Mouse (Mus musculus) bone marrow, adult 2 months (tissue): ENCODE data around the gene Bdh2. TPM values are rescaled to one million over a fixed set of nuclear protein-coding genes. Genes with fewer than 3 reads are reported as not detected.

Experiments used
- H3K27ac ChIP-seq: fragments of 200-500 bp; 2 replicates; pipeline ENCODE4 v1.5.1; 2012; ENCODE audit warnings: low read depth, mild to moderate bottlenecking, control low read depth, inconsistent platforms, low read length; ENCODE audit not compliant: control insufficient read depth, poor library complexity, insufficient read depth
- H3K4me1 ChIP-seq: fragments of 200-500 bp; 2 replicates; pipeline ENCODE4 v1.6.1; 2011; ENCODE audit warnings: low read length; ENCODE audit not compliant: control insufficient read depth, insufficient read depth
- H3K4me3 ChIP-seq: fragments of 200-500 bp; replicated peaks from 2 replicates; pipeline ENCODE3; 2011; ENCODE audit warnings: mild to moderate bottlenecking, low read depth, low read length, control low read depth; ENCODE audit not compliant: control insufficient read depth
- CTCF ChIP-seq: fragments of 200-500 bp; IDR thresholded peaks from 2 replicates; pipeline ENCODE4 v1.5.1; 2011; ENCODE audit warnings: low read length, control low read depth; ENCODE audit not compliant: control insufficient read depth, insufficient read depth
- POLR2A ChIP-seq: fragments of 200-500 bp; IDR thresholded peaks from 2 replicates; pipeline ENCODE4 v1.6.1; 2011; ENCODE audit warnings: low read depth, mild to moderate bottlenecking, control low read depth, low read length, borderline replicate concordance; ENCODE audit not compliant: control insufficient read depth
- WGBS: fragments of 180-500 bp; shearing (Covaris S2); methylation state at CpG from one replicate; pipeline ENCODE4 v1.1.7; 2018; 5-methylcytosine and 5-hydroxymethylcytosine counted together
- polyA plus RNA-seq: library from polyadenylated mRNA; stranded (reverse); fragments of >200 nt; gene quantifications from 2 replicates; pipeline ENCODE4 v1.2.4, GENCODE M21; 2011; ENCODE audit warnings: low replicate concordance; ENCODE audit not compliant: missing spikeins, insufficient read depth, insufficient read length

Bdh2 gene
- polyA plus RNA-seq, 1 experiment = 2.2 TPM

DNA sequence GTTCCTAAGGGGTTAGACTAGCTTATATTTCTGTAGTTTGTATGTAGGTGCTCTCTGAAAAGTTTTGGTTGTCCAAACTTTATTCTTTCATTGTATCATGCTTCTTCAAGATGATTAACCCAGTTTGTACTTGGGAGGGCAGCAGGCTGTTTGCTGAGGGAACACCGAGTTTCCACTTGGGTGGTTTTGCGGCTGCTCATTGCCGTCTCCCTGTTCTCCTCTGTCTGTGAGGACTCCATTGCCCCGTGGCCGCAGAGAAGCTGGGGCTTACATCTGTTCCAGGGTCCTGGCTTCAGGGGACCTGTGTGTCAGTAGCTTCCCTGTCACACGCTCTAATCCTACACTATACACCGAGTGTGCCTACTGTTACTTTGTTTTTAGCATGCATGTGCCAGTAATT lies 20.8 kb upstream of the Bdh2 start:
- WGBS = 96% methylated on average over 7 of the region's 7 CpGs
- H3K27ac ChIP-seq = no peak overlapping the region
- TF ChIP-seq POLR2A (no peak), CTCF (no peak)
- H3K4me3 ChIP-seq = no peak overlapping the region
- H3K4me1 ChIP-seq = no peaks in the 10 kb centered on the region

DNA sequence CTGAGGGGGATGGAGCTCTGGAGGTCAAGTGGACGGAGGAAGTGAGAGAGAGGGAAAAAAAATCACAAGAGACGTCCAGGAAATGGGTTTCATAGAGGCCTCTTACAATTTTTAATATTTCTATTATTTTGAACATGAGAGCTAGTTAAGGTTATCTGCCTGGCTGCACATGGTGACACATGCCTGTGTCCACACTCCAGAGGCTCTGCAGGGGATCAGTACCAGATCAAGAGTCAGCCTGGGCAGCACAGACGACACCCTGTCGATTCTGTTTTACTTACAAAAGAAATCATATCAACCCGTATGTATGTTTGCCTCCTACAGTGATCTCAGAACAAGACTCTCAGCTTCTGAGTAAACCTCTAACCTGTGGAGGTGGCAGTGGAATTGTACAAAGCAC lies 12.4 kb upstream of the Bdh2 start:
- Histone ChIP-seq H3K4me3 (no peak overlapping the region), H3K4me1 (no peaks in the 10 kb centered on the region), H3K27ac (no peak overlapping the region)
- no peak for TF ChIP-seq POLR2A
- no peak for TF ChIP-seq CTCF
- 92% methylated on average over 5 of the region's 5 CpGs for WGBS

DNA sequence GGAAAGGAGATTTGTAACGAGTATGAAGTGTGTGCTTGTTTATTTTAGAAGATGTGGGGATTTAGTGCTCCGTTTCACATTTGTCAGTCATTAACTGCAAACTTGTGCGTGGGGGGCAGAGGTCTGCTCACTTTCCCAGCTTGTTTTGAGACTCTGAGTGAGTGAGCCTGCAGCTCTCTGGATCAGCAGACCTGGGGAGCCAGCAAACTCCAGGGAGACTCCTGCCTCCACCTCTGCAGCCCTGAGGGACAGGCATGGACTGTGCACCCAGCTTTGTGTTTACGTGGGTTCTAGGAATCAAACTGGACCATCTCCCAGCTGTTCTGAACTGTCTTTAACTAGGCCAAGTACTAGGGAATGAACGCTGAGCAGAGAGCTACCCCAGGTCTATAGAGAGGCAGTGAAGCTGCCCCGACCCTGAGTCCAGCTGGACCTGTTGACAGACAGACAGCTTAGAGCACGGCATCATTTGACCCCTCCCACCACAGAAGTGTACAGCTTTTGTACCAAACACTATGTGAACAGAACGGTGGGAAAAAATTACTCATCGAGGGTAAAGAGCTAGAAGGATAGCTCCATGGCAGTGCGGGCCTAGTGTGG lies 11.5 kb upstream of the Bdh2 start:
- no peak for TF ChIP-seq CTCF
- Histone ChIP-seq H3K4me1 (no peaks in the 10 kb centered on the region), H3K27ac (no peak overlapping the region), H3K4me3 (no peak overlapping the region)
- 97% methylated on average over 10 of the region's 10 CpGs for WGBS

DNA sequence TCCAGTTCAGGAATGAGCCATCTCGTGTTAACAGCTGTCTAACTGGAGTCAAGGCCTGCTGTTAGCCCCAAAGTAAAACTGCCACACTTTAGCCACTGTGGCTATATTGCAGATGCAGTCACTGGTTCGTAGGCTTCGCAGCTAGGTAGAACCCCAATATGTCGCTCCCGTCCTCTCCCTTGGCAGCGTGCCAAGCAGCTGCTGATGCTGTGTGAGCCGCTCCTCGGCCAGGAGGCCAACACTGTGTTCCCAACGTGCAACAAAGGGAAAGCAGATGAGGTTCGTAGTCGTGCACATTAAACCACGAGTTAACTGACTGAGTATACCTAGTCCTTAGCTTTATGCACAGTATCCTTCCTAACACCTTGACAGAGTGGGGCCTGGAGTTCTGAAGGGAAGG lies 8.4 kb upstream of the Bdh2 start:
- whole genome bisulfite sequencing = 88% methylated on average over 12 of the region's 12 CpGs
- Histone ChIP-seq H3K4me3 (no peak overlapping the region), H3K27ac (no peak overlapping the region), H3K4me1 (no peaks in the 10 kb centered on the region)
- no peak for TF ChIP-seq CTCF
- no peak for TF ChIP-seq POLR2A

DNA sequence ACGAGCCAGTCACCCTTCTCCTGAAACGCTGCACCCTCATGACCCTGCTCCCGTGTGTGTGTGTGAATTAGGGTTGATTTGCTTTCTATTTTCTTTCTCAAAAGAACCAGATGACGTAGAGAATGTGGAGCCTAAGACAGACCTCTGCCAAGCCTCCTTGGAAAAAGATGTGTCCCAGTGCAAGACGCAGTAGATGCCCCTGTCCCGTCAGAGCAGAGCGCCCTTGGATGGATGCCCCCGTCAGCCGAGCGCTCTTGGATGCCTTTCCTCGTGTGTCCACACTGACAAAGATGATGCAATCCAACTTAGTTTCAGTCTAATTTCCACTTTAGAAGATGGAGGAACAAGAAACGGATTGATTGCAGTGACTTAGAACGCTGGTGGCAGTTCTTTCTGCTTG lies 8.0 kb upstream of the Bdh2 start:
- Histone ChIP-seq H3K4me3 (no peak overlapping the region), H3K27ac (no peak overlapping the region), H3K4me1 (no peaks in the 10 kb centered on the region)
- TF ChIP-seq POLR2A (no peak), CTCF (no peak)
- WGBS = 76% methylated on average over 13 of the region's 13 CpGs

DNA sequence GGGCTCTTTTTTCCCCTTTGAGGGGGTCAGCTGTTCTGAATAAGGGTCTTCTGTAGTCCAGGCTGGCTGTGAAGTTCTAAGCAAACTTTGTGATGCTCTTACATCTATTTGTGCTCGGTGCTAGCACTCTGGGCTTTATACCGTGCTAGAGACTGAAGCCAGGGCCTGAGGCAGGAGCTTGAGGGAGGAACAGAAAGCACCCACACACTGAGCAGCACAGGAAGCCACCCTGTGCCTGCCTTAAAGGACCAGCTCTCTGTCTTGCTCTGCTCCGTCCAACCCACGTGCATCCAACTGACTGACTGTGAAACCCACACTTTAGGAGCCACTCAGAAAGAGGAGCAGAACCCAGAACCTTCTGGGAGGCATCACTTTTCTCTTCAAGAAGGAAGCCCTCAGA lies 861 bp upstream of the Bdh2 start:
- no peak for TF ChIP-seq CTCF
- TF ChIP-seq POLR2A = no peak
- WGBS = 24% methylated on average over 4 of the region's 4 CpGs
- H3K4me1 ChIP-seq = no peaks in the 10 kb centered on the region
- H3K4me3 ChIP-seq = no peak overlapping the region
- no peak overlapping the region for H3K27ac ChIP-seq

DNA sequence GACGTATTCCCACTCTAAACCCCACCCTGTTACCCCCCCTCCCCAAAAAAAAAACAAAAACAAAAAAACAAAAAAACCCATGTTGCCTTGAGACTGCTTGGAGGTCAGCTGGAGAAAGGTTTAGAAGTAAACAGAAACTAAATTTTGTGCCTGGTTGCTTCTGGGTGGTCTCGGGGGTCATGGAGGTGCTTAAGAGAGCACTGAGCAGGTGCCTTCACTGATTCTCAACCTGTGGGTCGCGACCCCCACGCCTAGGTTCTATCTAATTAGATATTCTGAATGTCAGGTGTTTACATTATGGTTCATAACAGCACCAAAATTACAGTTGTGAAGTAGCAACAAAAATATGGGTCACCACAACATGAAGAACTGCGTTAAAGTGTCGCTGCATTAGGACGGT lies 680 bp downstream of the Bdh2 start:
- Histone ChIP-seq H3K4me1 (no peaks in the 10 kb centered on the region), H3K4me3 (no peak overlapping the region), H3K27ac (no peak overlapping the region)
- WGBS = 80% methylated on average over 8 of the region's 8 CpGs
- no peak for TF ChIP-seq POLR2A
- TF ChIP-seq CTCF = no peak

DNA sequence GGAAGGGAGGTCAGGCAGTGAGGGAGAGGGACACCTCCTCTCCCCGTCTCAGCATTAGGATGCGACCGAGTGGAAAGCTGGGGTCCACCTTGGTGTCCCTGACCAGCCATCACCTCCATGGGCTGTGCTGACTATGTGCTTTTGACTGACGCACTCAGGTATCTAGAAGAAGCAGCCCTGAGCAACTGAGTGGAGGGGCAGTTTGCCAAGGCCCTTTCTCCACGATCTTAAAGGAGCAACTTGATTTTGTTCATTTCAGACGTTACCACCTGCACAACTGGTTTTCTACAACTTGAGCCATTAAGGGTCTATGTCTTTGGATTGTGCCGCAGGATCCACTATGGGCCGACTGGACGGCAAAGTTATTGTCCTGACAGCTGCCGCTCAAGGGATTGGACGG lies 4.2 kb downstream of the Bdh2 start:
- WGBS = 84% methylated on average over 11 of the region's 11 CpGs
- TF ChIP-seq CTCF (no peak), POLR2A (no peak)
- Histone ChIP-seq H3K4me3 (no peak overlapping the region), H3K27ac (no peak overlapping the region), H3K4me1 (no peaks in the 10 kb centered on the region)

DNA sequence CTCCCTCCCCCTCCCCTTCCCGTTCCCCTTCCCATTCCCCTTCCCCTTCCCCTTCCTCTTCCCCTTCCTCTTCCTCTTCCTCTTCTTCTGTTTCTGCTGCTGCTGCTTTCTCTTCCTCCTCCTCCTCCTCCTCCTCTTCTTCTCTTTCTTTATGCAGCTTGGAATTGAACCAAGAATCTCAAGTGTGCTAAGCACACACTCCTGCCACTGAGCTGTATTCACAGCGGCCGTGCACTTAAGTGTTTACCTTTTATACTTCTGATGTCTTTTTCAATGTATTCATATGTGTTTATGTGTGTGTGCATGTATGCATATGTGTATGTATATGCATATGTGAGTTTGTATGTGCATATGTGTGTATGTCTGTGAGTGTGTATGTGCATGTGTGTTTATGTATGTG lies 4.8 kb downstream of the Bdh2 start:
- TF ChIP-seq CTCF = no peak
- TF ChIP-seq POLR2A = no peak

More for the DNA sequence above, 4.8 kb downstream of the Bdh2 start:
- 72% methylated on average over 3 of the region's 3 CpGs for WGBS
- Histone ChIP-seq H3K4me3 (no peak overlapping the region), H3K4me1 (no peaks in the 10 kb centered on the region), H3K27ac (no peak overlapping the region)
